Mouse (Mus musculus) heart, adult 2 months (tissue): ENCODE data around the gene Sec22b. TPM values are rescaled to one million over a fixed set of nuclear protein-coding genes. Genes with fewer than 3 reads are reported as not detected.
A peak's percentile ranks its signal among the peaks of the same experiment; 100 is the strongest.

Source experiments
- DNase-seq, 2 experiments: peaks; one replicate each; pipeline ENCODE4 v3.0.0; 2021
- H3K27ac ChIP-seq: fragments of 200-600 bp; 2 replicates; pipeline ENCODE4 v1.8.1; 2022
- H3K27me3 ChIP-seq: fragments of 200-500 bp; 2 replicates; pipeline ENCODE4 v1.6.1; 2012; ENCODE audit warnings: mild to moderate bottlenecking, low read length, inconsistent platforms, mixed read lengths; ENCODE audit not compliant: control insufficient read depth, insufficient read depth
- H3K36me3 ChIP-seq: fragments of 200-500 bp; 2 replicates; pipeline ENCODE4 v1.6.1; 2012; ENCODE audit warnings: low read length, inconsistent platforms; ENCODE audit not compliant: control insufficient read depth, insufficient read depth
- H3K4me1 ChIP-seq: fragments of 200-500 bp; 2 replicates; pipeline ENCODE4 v1.6.1; 2011; ENCODE audit warnings: low read length; ENCODE audit not compliant: control insufficient read depth, insufficient read depth
- H3K4me3 ChIP-seq: fragments of 200-600 bp; 2 replicates; pipeline ENCODE4 v1.8.1; 2022
- H3K79me2 ChIP-seq: fragments of 200-500 bp; replicated peaks from 2 replicates; pipeline ENCODE4 v1.6.1; 2012; ENCODE audit warnings: mild to moderate bottlenecking, inconsistent platforms, low read length, moderate library complexity, mixed read lengths; ENCODE audit not compliant: control insufficient read depth, insufficient read depth
- H3K9ac ChIP-seq: fragments of 200-500 bp; 2 replicates; pipeline ENCODE4 v1.6.1; 2012; ENCODE audit warnings: low read depth, mild to moderate bottlenecking, control low read depth, inconsistent platforms, low read length, mixed read lengths
- CTCF ChIP-seq: fragments of 200-600 bp; IDR thresholded peaks from 2 replicates; pipeline ENCODE4 v1.8.1; 2022; ENCODE audit warnings: antibody characterized with exemption, mild to moderate bottlenecking, moderate library complexity
- EP300 ChIP-seq: fragments of 200-500 bp; IDR thresholded peaks from 2 replicates; pipeline ENCODE4 v1.6.1; 2011; ENCODE audit warnings: low read depth, low read length, control low read depth; ENCODE audit not compliant: insufficient read depth
- POLR2A ChIP-seq: fragments of 200-500 bp; IDR thresholded peaks from 2 replicates; pipeline ENCODE4 v1.6.1; 2011; ENCODE audit warnings: mild to moderate bottlenecking, low read depth, low read length, control low read depth; ENCODE audit not compliant: insufficient read depth
- WGBS: fragments of 180-500 bp; shearing (Covaris S2); methylation state at CpG from one replicate; pipeline ENCODE4 v1.1.7; 2018; 5-methylcytosine and 5-hydroxymethylcytosine counted together
- intact Hi-C: fragments of 180-260 bp; cut with DNase I; formaldehyde crosslinking; loops from one replicate; pipeline ENCODE4 v1.15.1; 2025
- polyA plus RNA-seq: library from polyadenylated mRNA; depleted of rRNA; stranded (reverse); fragments of >200 nt; gene quantifications from 2 replicates; pipeline ENCODE4 v1.2.3, GENCODE M21; 2012
- total RNA-seq, 2 experiments: library from RNA; stranded (reverse); gene quantifications; 2 replicates each; pipeline ENCODE4 v1.2.3; 2021

Sec22b gene
- total and polyA plus RNA-seq, 3 experiments, result 17.6 to 51.8 (median 44.9) TPM

DNA sequence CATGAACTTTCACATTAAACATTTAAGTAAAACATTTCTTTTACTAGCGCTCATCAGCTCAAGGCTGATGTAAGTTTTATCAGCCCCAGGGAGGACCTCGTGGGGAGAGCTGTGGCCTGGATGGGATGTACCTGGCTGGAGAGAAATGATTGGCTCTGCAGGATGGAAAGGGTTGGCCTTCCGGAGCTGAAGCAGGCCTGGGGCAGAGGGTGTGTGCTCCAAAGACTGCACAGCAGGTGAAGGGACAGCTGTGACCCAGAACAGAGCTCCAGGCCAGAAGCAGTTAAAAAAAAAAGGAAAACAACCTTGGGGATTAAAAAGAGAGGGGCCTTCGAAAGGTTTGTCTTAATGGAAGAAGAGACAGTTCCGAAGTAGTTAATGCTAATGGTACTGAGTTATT lies 26.2 kb upstream of the Sec22b start:
- Histone ChIP-seq H3K36me3 (no peaks in the 10 kb centered on the region), H3K27ac (no peak overlapping the region), H3K79me2 (no peaks in the 10 kb centered on the region), H3K4me1 (peaks cover 2% of the 10 kb centered on the region; the same call in 1 of the 2 replicates), H3K27me3 (no peaks in the 10 kb centered on the region), H3K4me3 (no peak overlapping the region), H3K9ac (no peak overlapping the region)
- 59% methylated on average over 5 of the region's 5 CpGs for WGBS
- TF ChIP-seq CTCF (no peak), EP300 (no peak), POLR2A (no peak)
- intact Hi-C loops, result loop anchor here (5.0 kb wide), 1 partner anchor 32 kb away; no protein-coding TSS in a partner anchor
- no peak for DNase-seq

DNA sequence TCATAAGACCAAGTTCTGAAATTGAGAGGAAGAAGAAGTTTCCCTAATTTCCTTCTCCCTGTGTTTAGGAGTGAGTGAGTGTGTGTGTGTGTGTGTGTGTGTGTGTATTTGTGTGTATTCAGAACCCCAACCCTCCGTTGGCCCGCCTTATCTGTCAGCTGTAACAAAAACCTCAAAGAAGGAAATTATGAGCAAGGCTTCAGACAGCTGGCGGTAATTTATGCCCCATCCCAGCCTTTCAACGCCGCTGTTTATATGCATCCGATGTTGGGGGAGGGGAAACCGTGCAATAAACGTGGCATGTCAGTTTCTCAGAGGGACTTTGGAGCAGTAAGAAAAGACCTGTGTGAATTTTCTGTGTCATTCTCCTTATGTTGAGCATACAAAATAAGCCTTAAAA lies 24.7 kb upstream of the Sec22b start:
- no peak for TF ChIP-seq POLR2A
- no peak for TF ChIP-seq CTCF
- TF ChIP-seq EP300, result no peak
- DNase-seq, result no peak
- no peak overlapping the region for H3K9ac ChIP-seq
- intact Hi-C loops, result loop anchor here (5.0 kb wide), 1 partner anchor 34 kb away; no protein-coding TSS in a partner anchor
- no peaks in the 10 kb centered on the region for H3K79me2 ChIP-seq
- no peak overlapping the region for H3K27ac ChIP-seq
- H3K4me3 ChIP-seq, result no peak overlapping the region
- H3K36me3 ChIP-seq, result no peaks in the 10 kb centered on the region
- no peaks in the 10 kb centered on the region for H3K4me1 ChIP-seq
- WGBS, result 44% methylated on average over 8 of the region's 8 CpGs
- no peaks in the 10 kb centered on the region for H3K27me3 ChIP-seq

DNA sequence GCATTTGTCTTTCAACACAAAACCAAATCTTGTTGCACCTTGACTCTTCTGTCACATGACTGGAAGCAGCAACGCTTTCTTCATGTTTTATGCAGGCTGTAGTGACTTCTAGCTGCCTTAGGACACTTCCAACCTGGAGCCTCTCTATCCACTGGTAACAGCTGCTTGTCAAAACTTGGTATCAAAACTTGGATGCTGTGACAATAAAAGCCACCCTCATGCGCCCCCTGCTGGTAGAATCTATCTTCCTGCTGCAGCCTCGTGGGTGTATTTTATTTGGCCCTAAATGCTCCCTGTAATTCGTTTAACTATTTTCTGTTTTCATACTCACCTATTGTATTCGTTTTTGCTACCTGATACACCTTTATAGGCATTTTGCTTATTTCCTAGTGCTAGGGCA lies 21.8 kb upstream of the Sec22b start:
- H3K27ac ChIP-seq, result no peak overlapping the region
- intact Hi-C loops, result loop anchor here (1.0 to 5.0 kb wide), 3 partner anchors 37 to 198 kb away; no protein-coding TSS in a partner anchor
- WGBS, result 6% methylated on average over 5 of the region's 5 CpGs

DNA sequence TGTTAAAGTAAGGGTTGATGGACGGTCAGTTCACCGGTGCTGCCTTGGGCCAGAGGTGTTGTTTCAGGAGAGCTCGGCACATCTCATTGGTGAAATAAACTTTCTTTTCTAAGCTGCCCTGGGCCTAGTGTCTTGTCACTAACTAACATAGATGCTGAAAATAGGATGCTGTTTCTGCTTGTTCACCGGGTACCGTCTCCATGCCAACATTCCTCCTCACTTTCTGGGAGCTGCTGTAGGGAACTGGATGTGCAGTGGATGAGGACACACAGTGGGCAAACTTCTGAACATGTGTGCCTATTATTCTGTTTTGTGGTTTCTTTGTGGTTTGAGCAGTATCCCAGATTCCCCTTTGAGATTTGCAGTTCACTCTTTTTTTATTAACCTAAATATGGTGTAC lies 19.4 kb upstream of the Sec22b start:
- Histone ChIP-seq H3K36me3 (no peaks in the 10 kb centered on the region), H3K9ac (no peak overlapping the region), H3K4me3 (no peak overlapping the region), H3K27ac (no peak overlapping the region), H3K79me2 (no peaks in the 10 kb centered on the region), H3K4me1 (no peaks in the 10 kb centered on the region), H3K27me3 (no peaks in the 10 kb centered on the region)
- no peak for DNase-seq
- TF ChIP-seq CTCF (no peak), EP300 (no peak), POLR2A (no peak)
- WGBS, result 84% methylated on average over 5 of the region's 5 CpGs
- intact Hi-C loops, result no loop called here

More for the DNA sequence above, 21.8 kb upstream of the Sec22b start:
- DNase-seq, result peak; percentile 61 to 76
- no peak overlapping the region for H3K9ac ChIP-seq
- H3K27me3 ChIP-seq, result no peaks in the 10 kb centered on the region
- no peak overlapping the region for H3K4me3 ChIP-seq
- no peaks in the 10 kb centered on the region for H3K4me1 ChIP-seq
- no peaks in the 10 kb centered on the region for H3K36me3 ChIP-seq
- TF ChIP-seq CTCF, result peak; percentile 97
- 0 out of 2 replicates have a peak, but pooled peaks have one; percentile 33 for TF ChIP-seq EP300
- TF ChIP-seq POLR2A, result no peak
- H3K79me2 ChIP-seq, result no peaks in the 10 kb centered on the region

DNA sequence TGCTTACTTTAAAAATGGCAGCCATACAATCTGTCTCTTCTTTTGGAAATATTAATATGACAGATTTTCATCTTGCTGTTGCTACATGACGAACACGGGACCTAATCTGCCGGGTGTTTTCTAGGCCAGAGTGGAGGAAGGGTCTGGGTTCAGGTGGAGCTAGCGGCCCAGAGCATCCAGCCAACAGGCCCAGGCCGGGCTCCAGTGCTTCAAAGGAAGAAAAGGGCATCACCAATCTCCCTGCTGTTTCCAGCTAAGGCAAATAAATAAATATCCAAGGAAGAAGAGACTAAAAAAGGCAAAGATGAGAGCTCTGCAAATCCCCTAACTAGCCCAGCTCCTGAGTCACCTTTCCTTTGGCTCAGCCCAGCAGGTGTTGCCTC lies 13.2 kb upstream of the Sec22b start:
- intact Hi-C loops, result no loop called here

DNA sequence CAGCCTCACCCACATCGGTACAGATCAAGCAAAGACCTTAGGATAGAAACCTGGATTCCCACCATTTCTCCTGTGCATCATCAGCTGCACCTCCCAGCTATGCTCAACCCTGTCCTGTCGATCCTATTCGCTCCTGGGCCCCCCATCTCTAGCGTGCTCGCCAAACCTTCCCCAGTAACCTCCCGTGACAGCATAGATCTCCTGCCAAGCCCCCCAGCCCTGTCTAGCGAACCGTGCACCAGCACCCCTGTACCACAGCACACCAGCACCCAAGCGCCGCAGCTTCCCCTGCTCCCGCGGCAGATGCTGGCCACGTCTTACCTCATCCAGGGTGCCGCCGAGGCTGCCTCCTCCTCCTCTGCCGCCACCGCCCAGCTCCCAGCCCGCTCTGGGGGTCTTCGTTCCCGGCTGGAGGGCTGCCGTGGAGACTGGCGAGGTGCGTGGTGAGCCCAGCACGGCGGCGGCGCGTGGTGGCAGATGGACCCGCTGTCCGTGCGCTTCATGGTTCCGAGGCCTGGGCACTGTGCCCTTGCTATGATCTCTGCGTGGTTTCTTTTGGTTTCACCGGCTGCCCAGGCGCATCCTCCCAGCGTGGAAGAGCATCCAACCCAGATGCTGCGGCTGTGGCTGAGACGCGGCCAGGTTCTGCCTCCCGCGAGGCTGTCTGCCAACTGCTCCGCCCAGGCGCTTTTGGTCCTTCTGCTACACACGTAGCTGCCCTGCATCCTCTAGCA lies 12.7 kb upstream of the Sec22b start, which contains the start of gene Pde4dip:
Pde4dip (minus strand) TSS at position 540 of the 734 bp plus-strand sequence.
- no peaks in the 10 kb centered on the region; the same call in 1 of the 2 replicates for H3K4me1 ChIP-seq
- H3K79me2 ChIP-seq, result no peaks in the 10 kb centered on the region
- 2% methylated on average over 44 of the region's 44 CpGs for WGBS
- no peaks in the 10 kb centered on the region for H3K36me3 ChIP-seq
- H3K27ac ChIP-seq, result no peak within 1 kb of the TSS
- intact Hi-C loops, result no loop called here
- no peak within 1 kb of the TSS for H3K4me3 ChIP-seq
- peaks cover 11% of the 10 kb centered on the region for H3K27me3 ChIP-seq
- no peak within 1 kb of the TSS for H3K9ac ChIP-seq
- DNase-seq, result peak; percentile 34 to 39
- TF ChIP-seq CTCF (no peak), POLR2A (no peak)

More for the DNA sequence above, 13.2 kb upstream of the Sec22b start:
- Histone ChIP-seq H3K9ac (no peak overlapping the region), H3K27ac (no peak overlapping the region), H3K4me1 (no peaks in the 10 kb centered on the region; the same call in 1 of the 2 replicates), H3K36me3 (no peaks in the 10 kb centered on the region), H3K4me3 (no peak overlapping the region), H3K79me2 (no peaks in the 10 kb centered on the region), H3K27me3 (peaks cover 11% of the 10 kb centered on the region)
- 64% methylated on average over 5 of the region's 5 CpGs for WGBS
- no peak for TF ChIP-seq EP300
- TF ChIP-seq CTCF, result no peak
- TF ChIP-seq POLR2A, result no peak
- no peak for DNase-seq
